Mouse (Mus musculus) stomach, postnatal 0 days (tissue): ENCODE results near the gene Rpl9.

Experiments
- CTCF ChIP-seq: IDR thresholded peaks from 2 replicates; pipeline ENCODE4 v1.5.1; 2016; ENCODE audit warnings: antibody characterized with exemption, low read depth, mild to moderate bottlenecking, moderate library complexity
- EP300 ChIP-seq: optimal IDR thresholded peaks from 2 replicates; pipeline ENCODE3; 2016; ENCODE audit warnings: antibody characterized with exemption

- TF ChIP-seq CTCF (no peak), EP300 (no peak)
Observed at GRCm38 (mm10) chr5:65367837-65368236, 23.4 kb downstream of the Rpl9 start.
